Mouse (Mus musculus) CD4-positive helper T cell, adult 2 months (primary cell): ENCODE data around the gene Slit1.

Source experiments
- DNase-seq: peaks from one replicate; pipeline ENCODE4 v3.0.0-alpha.2; 2012; ENCODE audit warnings: low read depth, missing footprints, low spot score

Gene Slit1

GRCm38 (mm10) chr19:41743396-41743795 lies at the start of gene Slit1:
Slit1 (minus strand) TSS chr19:41743665.
- no peak for DNase-seq

- no peak for DNase-seq
These were observed 49.5 kb upstream of the Slit1 start for GRCm38 (mm10) chr19:41792934-41793486.

GRCm38 (mm10) chr19:41791384-41791783 lies 47.9 kb upstream of the Slit1 start:
- no peak for DNase-seq

DNA sequence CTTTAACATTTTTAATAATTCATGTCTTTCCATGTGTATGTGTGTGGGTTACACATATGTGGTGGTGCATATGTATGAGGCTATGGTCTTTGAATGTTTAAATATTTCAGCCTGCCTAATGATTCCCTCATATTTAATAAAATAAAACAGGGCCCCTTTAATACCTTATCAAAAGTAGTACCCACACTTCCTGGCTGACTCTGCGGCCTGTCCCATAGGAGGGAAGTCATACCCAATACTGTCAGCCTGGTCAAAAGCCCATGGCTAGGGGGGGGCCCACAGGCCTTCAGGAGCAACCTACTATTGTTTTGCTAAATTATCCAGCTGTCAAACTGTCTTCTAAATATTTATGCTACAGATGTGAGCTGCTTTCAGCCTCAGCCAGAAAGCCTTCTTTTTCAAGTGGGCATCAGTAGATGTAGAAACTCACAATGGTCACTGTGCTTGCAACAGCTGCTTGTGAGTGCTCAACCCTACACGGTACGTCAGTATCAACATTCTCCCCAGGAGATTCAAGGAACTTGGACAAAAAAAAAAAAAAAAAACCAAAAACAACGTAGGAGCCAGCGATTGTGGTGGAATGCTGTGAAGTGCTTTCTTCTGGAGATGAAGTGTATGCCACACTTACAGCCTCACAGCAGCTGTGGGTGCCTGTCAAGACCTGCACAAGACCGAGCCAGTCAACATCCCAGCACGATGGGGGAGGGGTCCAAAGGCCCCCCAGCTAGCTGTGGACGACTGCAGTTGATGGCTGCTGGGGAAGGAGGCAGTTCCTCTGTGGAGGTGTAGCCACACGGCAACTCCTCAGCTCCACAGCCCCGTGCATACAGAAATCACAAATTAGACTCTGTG lies 45.9 kb upstream of the Slit1 start:
- DNase-seq = no peak

DNA sequence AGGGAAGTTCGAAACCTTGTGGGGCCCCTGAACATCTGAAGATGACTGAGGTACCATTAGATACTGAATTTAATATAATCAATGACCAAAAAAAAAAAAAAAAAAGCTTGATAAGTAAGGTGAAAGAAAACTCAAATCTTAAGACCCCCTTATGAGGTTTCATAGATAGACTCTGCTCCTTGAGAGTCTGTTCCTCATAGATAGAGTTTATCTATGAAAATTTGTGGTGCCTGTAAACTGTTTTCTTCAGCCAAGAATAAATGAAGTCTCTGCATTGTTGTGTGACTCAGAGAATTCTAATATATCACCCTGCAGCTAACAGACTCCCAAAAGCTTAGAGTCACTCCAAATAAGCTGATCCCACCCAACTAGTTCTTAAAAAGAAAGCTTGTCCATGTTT lies 43.4 kb upstream of the Slit1 start:
- DNase-seq = no peak

- DNase-seq = no peak
These were observed 34.0 kb upstream of the Slit1 start for GRCm38 (mm10) chr19:41777514-41777913.

DNA sequence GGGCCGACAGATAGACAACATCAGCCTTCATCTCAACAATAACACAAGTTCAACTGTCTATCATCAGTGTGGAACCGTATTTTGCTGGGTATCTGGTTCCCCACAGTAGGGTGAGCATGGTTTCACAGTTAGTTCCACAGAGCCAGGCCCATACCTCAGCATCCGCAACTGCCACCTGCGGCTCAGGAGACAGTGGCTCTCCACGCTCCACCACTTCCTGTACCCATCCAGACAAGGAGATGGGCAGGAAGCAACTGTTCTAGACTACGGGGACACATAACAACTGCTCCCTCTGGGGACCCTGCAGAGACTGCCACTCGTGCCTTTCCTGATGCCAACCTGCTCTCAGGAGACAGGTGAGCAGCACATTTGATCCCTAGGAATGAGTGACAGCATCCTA lies 25.2 kb upstream of the Slit1 start:
- peak; percentile 31 for DNase-seq

DNA sequence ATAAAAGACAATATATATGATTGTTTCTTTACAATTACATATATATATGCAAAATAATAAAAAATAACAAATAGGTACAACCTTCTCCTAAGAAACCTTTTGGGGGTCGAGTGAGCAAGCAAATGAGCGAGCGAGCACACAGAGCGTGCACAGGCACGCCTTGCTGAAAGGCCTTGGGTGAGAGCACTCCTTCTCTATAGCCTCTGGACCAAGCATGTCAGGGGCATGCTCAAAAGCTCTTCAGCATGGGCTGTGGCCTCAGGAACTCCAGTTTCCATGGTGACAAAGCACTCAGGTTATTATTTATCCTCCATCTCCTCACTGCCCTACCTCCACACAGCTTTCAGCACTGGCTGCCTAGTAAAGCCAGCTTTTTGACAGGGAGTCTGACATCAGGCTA lies 23.2 kb upstream of the Slit1 start:
- no peak for DNase-seq

GRCm38 (mm10) chr19:41763870-41764660 lies 20.6 kb upstream of the Slit1 start:
- DNase-seq = peak; percentile 76

DNA sequence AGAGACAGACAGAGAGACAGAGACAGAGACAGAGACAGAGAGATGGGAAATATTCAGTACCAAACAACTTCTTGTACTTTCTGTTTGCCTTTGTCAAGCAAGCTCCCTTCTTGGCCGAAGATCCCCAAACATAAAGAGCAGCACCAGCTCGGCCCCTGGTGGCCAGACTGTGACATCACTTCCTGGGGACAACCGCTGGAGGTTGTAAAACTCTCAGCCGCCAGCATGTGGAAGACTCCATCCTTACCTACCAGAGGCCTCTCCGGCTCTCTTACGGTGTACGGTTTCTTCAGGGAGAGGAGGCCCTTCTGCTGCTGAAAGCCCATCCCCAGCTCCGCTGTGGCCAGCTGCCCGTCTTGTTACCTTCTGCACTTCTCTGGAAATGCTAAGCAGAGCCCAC lies 18.1 kb upstream of the Slit1 start:
- DNase-seq = no peak

GRCm38 (mm10) chr19:41759765-41760164 lies 16.3 kb upstream of the Slit1 start:
- no peak for DNase-seq

DNA sequence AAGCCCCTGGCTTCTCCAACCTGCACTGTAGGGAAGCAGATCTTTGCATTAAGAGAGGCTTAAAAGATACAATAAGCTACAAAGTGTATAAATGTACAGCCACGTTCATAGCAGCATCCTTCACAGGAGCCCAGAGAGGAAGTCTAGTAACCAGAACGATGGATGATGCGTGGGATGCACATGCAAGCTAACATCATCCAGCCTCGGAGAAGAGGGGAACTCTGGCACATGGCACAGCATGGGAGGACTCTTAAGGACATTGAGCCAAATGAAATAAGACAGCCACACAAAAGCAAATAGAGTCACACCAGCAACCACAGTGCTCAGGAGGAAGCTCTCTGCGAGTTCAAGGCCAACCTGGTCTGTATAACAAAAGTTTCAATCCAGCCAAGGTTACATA lies 15.8 kb upstream of the Slit1 start:
- DNase-seq = no peak

DNA sequence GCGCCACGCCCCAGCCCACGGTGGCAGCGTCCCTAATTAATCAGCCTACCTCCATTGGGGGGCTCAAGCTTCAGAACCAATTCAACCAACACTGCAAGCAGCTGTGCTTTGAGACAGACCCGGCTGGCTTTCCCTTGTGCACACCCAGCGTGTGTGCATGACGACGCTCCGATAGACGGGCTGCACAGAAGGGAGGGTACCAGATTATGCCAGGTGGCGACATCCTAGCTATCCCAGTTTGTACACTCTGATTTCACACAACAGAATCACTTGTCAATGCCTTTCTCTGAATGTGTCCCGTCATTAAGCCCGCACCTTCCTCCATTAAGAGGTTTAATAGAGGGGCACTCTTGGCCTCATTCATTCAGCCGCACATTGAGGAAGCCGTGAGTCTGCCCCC lies 11.3 kb upstream of the Slit1 start:
- DNase-seq = no peak

- no peak for DNase-seq
These were observed 8.4 kb upstream of the Slit1 start for GRCm38 (mm10) chr19:41751906-41752305.

DNA sequence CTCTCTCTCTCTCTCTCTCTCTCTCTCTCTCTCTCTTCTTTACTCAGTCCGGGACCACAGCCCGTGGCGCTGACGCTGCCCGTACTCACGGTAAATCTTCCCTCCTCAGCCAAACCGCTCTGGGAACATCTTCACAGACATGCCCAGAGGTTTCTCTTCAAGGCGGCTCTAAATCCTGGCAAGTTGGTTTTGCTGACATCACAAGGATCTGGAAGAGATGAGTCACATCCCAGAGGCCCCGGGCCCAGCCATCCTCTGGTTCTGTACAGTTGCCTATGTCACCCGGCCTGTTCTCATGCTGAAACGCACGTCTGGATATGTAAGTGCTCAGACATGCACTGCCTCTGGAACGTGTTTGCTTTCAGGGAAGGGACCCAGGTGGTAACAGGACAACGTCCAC lies 4.0 kb upstream of the Slit1 start:
- DNase-seq = no peak

DNA sequence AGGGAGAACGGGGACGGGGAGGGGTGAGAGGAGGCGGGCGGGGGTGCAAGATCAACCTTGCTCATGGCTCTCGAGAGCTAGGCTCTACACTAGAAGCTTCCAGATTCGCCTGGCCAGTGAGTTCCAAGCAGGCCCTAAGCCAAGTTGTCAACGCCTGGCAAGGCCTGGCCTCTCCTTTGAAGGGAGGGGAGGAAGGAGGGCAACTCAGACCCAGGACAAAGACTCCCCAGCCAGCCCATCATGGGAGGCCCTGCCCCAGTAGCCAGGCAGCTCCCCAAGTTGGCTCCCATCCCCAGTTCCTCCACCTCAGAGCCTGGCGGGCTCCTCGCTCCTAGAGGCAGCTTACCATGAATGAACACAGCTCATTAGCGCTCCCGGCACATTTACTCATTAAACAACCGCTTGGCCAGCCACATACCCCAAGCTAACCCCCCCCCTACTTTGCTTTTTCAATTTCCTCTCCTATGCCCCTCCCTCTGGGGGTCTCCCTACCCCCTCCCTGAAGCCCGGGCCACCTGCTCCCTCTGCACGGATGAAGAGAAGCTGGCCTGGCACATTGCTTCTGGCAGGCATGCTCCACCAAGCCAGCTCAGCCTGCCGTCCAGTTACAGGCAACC lies 2.6 kb upstream of the Slit1 start:
- no peak for DNase-seq

GRCm38 (mm10) chr19:41738896-41739295 lies 4.6 kb downstream of the Slit1 start:
- DNase-seq = no peak

DNA sequence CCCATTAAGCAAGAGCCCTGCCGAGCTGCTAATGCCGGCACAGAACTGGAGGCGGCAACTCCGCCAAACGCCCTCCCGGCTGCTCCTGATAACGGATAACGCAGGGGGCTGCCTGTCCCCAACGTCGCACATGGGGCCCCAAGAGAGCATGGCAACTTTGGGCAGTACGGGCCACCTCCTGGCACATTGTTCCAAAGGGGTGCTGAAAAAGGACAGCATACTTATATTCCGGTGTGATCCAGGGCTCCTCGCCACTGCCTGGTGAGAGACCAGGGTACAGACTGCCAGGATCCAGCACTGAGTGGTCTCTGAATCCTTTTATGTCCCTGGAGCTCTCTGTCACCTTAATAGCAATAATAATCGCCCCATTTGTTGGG lies 5.0 kb downstream of the Slit1 start:
- DNase-seq = no peak

DNA sequence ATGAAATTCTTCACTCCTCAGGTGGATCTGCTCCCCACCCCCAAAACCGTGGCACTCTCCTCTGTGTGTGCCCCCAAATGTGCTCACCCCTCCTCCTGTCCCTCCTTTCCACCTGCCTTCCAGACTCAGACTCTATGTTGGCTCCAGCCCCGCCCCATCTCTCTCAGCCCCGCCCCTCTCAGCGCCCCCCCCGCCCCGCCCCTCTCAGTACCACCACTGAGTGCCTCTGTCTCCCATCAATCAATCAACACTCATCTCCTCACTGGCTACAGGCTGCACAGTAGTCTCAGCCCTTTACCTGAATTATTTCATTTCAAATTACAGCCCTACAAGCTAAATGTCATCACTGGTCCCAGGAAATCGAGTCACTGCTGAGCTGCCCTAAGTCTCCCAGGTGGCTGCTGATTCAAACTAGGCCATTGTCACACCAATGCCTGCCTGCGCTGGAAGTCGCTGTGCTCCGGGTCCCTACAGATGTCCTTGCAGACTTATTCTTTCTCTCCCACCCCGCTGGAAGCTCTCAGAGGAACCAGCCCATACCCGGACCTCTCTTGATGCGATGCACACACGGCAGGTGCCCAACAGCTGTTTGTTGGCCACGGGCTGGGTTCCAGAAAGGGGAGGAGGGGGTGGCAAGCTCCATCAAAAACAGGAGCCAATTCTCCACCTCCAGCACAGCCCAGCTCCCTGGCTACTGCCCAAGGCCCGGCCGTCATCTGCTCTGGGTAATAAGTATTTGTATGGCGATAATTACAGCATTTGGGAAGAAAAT lies 5.6 kb downstream of the Slit1 start:
- DNase-seq = no peak

- DNase-seq = no peak
These were observed 8.8 kb downstream of the Slit1 start for GRCm38 (mm10) chr19:41734685-41735084.

- no peak for DNase-seq
These were observed 18.0 kb downstream of the Slit1 start for GRCm38 (mm10) chr19:41725491-41725890.
